Mouse (Mus musculus) limb, embryonic 14.5 days (tissue): Measurements from ENCODE around the gene Nek7. TPM values are rescaled to one million over a fixed set of nuclear protein-coding genes. Genes with fewer than 3 reads are reported as not detected.

Experiments used
- ATAC-seq: fragments of 200-750 bp; cut with Nextera tagmentation; 2 replicates; pipeline ENCODE4 v1.8.0; 2017; ENCODE audit warnings: low read depth, moderate number of reproducible peaks, moderate TSS enrichment; ENCODE audit not compliant: low FRiP score
- DNase-seq: peaks from one replicate; pipeline ENCODE4 v3.0.0-alpha.2; 2015; ENCODE audit warnings: low spot score
- H3K27ac ChIP-seq: fragments of 300-500 bp; sonication (generic); replicated peaks from 2 replicates; pipeline ENCODE4 v1.5.1; 2014; ENCODE audit warnings: low read depth, mild to moderate bottlenecking, low read length, moderate library complexity, mixed read lengths
- H3K27me3 ChIP-seq: fragments of 300-500 bp; sonication (generic); 2 replicates; pipeline ENCODE4 v1.6.1; 2014; ENCODE audit warnings: low read length, mixed read lengths; ENCODE audit not compliant: control insufficient read depth, insufficient read depth
- H3K36me3 ChIP-seq: fragments of 300-500 bp; sonication (generic); 2 replicates; pipeline ENCODE4 v1.6.1; 2014; ENCODE audit warnings: mild to moderate bottlenecking, low read length, moderate library complexity, mixed read lengths; ENCODE audit not compliant: control insufficient read depth, insufficient read depth
- H3K4me1 ChIP-seq: fragments of 300-500 bp; sonication (generic); 2 replicates; pipeline ENCODE4 v1.6.1; 2014; ENCODE audit warnings: antibody characterized with exemption, low read length, mixed read lengths; ENCODE audit not compliant: control insufficient read depth, insufficient read depth
- H3K4me2 ChIP-seq: fragments of 300-500 bp; sonication (generic); replicated peaks from 2 replicates; pipeline ENCODE4 v1.6.1; 2014; ENCODE audit warnings: low read depth, mild to moderate bottlenecking, low read length, moderate library complexity; ENCODE audit not compliant: severe bottlenecking
- H3K4me3 ChIP-seq: fragments of 300-500 bp; sonication (generic); replicated peaks from 2 replicates; pipeline ENCODE4 v1.5.1; 2014; ENCODE audit warnings: low read length
- H3K9ac ChIP-seq: fragments of 300-500 bp; sonication (generic); 2 replicates; pipeline ENCODE4 v1.6.1; 2014; ENCODE audit warnings: mild to moderate bottlenecking, low read depth, low read length, moderate library complexity; ENCODE audit not compliant: severe bottlenecking
- H3K9me3 ChIP-seq: fragments of 300-500 bp; sonication (generic); 2 replicates; pipeline ENCODE4 v1.6.1; 2016; ENCODE audit warnings: low read length; ENCODE audit not compliant: control insufficient read depth
- POLR2A ChIP-seq: fragments of 200-500 bp; IDR thresholded peaks from 2 replicates; pipeline ENCODE4 v1.8.0; 2012; ENCODE audit warnings: inconsistent platforms, mild to moderate bottlenecking, moderate library complexity, borderline replicate concordance; ENCODE audit not compliant: insufficient read depth, insufficient read length; ENCODE audit errors: extremely low read depth
- WGBS: fragments of 180-500 bp; shearing (Covaris S2); extraction: QIAGEN DNeasy Blood & Tissue Kit; methylation state at CpG from one replicate; pipeline ENCODE4 v1.1.7; 2014; 5-methylcytosine and 5-hydroxymethylcytosine counted together
- polyA plus RNA-seq, 2 experiments: library from polyadenylated mRNA; depleted of rRNA in 1 of 2; stranded (reverse) in 1 of 2; unstranded in 1 of 2; fragments of >200 nt; fragmentation: Nextera tagmentation in 1 of 2; extraction: Ambion mirVana in 1 of 2; gene quantifications; 2 replicates each; pipeline versions ENCODE4 v1.2.1 to v1.2.3; 2012 to 2014

The Nek7 gene
- polyA plus RNA-seq, 2 experiments = 14.2 to 32.4 TPM

DNA sequence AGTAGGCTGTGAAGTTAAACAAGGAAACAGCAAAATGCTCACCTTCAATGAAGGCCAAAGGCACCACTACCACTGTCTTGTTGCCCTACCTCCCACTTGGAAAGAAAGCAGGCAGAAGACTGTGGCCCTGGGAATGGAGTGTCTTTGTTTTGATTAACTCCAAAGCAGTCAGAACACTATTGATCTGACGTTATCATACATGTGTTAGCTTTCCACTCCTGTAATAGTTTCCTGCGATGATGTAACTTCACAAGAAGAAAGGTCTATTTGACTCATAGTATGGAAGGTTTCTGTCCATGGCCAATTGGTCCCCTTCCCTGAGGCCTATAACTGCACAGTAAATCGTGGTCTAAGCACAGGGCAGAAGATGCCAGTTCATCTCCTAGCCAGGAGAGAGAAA lies 6.3 kb upstream of the Nek7 start:
- H3K4me2 ChIP-seq = no peak overlapping the region
- no peaks in the 10 kb centered on the region for H3K9me3 ChIP-seq
- H3K36me3 ChIP-seq = no peaks in the 10 kb centered on the region
- no peak overlapping the region for H3K9ac ChIP-seq
- H3K4me3 ChIP-seq = no peak overlapping the region
- no peaks in the 10 kb centered on the region for H3K27me3 ChIP-seq
- DNase-seq (no peak), ATAC-seq (no peak)
- WGBS = 76% methylated on average over 3 of the region's 3 CpGs
- H3K27ac ChIP-seq = no peak overlapping the region
- peaks cover 5% of the 10 kb centered on the region for H3K4me1 ChIP-seq
- TF ChIP-seq POLR2A = no peak

DNA sequence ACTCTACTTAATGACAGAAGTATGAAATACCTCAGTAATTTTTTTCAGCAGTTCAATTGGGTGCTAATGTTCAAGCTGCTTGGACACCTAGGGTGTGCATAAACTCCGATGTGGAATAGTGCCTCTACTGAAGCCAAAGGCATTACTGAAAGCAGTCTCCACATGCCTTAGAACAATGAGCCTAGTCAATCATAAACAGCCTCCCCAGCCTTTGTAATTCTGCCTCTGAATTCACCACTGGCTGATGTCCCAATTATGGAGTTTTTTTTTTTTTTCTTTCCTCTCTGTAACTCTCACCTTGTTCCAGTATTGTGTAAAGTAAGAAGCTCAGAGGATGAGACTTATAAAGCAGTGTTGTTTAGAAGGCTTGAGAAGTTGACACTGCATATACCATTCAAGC lies 3.9 kb upstream of the Nek7 start:
- TF ChIP-seq POLR2A = no peak
- Histone ChIP-seq H3K9ac (no peak overlapping the region), H3K4me1 (peaks cover 8% of the 10 kb centered on the region), H3K36me3 (no peaks in the 10 kb centered on the region), H3K27me3 (no peaks in the 10 kb centered on the region), H3K27ac (no peak overlapping the region), H3K4me2 (no peak overlapping the region), H3K4me3 (no peak overlapping the region), H3K9me3 (no peaks in the 10 kb centered on the region)
- WGBS = 73% methylated on average over 1 of the region's 1 CpGs
- DNase-seq (no peak), ATAC-seq (no peak)

DNA sequence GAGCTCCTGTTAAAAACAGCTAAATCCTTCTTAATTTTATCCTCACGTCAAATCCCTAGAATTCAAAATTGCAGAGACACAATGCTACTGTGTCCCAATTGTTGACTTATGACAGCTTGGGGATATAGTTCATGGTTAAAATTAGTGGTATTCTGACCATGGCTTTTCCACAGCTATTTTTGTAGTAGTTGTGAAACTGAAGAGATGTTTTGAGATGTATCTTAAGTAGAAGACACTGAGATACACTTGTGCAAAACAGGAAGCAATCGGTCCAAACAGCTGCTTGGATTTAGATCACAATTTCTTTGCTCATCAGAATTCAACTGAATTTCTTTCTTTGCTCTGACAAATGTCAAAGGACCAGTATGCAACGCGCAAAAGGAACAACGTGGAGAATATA lies 2.9 kb upstream of the Nek7 start:
- WGBS = 69% methylated on average over 5 of the region's 5 CpGs
- no peaks in the 10 kb centered on the region for H3K36me3 ChIP-seq
- no peak overlapping the region for H3K4me3 ChIP-seq
- ATAC-seq (no peak), DNase-seq (no peak)
- H3K27ac ChIP-seq = no peak overlapping the region
- H3K9me3 ChIP-seq = no peaks in the 10 kb centered on the region
- H3K9ac ChIP-seq = no peak overlapping the region
- H3K4me2 ChIP-seq = no peak overlapping the region
- TF ChIP-seq POLR2A = no peak
- H3K4me1 ChIP-seq = peaks cover 8% of the 10 kb centered on the region
- no peaks in the 10 kb centered on the region for H3K27me3 ChIP-seq

DNA sequence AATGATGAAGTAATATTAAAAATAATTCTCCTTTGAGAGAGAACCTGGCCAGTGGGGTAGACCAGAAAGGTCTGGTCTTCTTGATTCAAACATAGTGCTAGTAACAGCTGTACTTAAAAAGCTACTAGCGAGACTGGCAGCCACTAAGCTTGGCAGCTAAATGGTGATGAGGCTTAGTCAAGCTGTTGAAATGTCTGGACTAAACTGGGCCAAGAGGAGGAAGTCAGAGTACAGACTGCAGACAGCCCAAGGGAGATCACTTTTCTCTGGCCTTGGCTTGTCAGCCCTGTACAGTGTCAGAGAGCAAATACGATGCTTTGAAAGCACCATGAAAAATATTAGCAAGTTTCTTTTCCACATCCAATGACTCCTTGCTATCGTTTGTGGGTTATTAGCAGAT lies 2.5 kb upstream of the Nek7 start:
- ATAC-seq (no peak), DNase-seq (peak; percentile 43)
- Histone ChIP-seq H3K9ac (no peak overlapping the region), H3K36me3 (no peaks in the 10 kb centered on the region), H3K27ac (no peak overlapping the region), H3K4me2 (no peak overlapping the region), H3K27me3 (no peaks in the 10 kb centered on the region), H3K9me3 (no peaks in the 10 kb centered on the region), H3K4me3 (no peak overlapping the region), H3K4me1 (peaks cover 8% of the 10 kb centered on the region)
- no peak for TF ChIP-seq POLR2A
- WGBS = 51% methylated on average over 3 of the region's 3 CpGs

DNA sequence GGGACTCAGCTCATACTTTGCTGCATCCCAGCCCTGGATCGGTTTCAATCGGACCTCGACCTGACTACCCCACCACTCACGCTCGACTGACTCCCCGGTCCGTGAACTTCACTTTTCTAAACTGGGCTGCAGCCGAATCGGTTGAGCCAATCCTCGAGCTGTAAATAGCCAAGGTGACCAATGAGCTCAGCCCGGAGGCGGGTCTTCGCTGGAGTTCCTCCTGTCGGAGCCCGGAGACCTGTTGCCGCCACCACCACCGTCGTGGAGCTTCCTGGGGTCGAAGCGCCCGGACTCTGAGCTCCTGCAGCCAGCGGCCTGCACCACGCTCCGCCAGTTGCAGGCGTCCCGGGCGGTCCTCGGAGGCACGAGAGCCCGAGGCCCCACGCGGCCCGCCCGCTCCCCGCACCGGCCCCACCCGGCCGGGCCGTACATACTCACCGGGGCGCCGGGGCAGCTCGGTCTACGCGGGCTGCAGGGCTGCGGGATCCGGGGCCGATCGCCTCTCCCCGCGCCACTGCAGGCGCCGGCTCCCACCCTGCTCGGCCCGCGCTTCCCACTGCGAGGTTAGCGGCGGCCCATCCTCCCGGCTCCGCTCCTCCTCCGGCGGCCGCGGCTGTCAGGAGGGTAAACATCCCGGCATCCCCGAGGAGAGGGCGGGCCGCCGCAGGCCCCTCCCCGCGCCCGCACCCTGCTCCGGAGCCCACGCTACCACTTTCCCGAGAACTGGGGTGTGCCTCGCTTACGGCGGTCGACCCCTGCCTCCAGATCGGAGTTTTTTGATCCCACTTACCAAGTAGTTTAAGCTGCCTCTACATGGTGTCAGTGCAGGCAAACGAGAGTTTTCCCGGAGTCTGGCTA lies 598 bp downstream of the Nek7 start:
- under 1% methylated on average over 72 of the region's 83 CpGs for WGBS
- peak; percentile 76; the same call in 1 of the 2 replicates for TF ChIP-seq POLR2A
- Histone ChIP-seq H3K4me2 (peak overlapping the region; percentile 77), H3K36me3 (no peaks in the 10 kb centered on the region), H3K4me1 (peaks cover 8% of the 10 kb centered on the region), H3K27me3 (no peaks in the 10 kb centered on the region), H3K4me3 (peak overlapping the region; percentile 90), H3K9ac (peak overlapping the region; percentile 87), H3K9me3 (no peaks in the 10 kb centered on the region), H3K27ac (peak overlapping the region; percentile 95)
- DNase-seq = peak; percentile 98
- ATAC-seq = peak; percentile 93
